Mouse (Mus musculus) bone marrow macrophage, adult 2 months (primary cell): Measurements from ENCODE around the gene Mrpl50. TPM values are rescaled to one million over a fixed set of nuclear protein-coding genes. Genes with fewer than 3 reads are reported as not detected.
A peak's percentile ranks its signal among the peaks of the same experiment; 100 is the strongest.
"Not testable (repeated sequence)": the region's sequence is repeated elsewhere in the genome, so short reads cannot be mapped to it uniquely, and the experiment has no call there.

ENCODE experiments used
- H3K27ac ChIP-seq: 2 replicates; pipeline ENCODE4 v1.5.1; 2012; ENCODE audit warnings: low read depth, low read length; ENCODE audit not compliant: insufficient read depth
- H3K4me1 ChIP-seq: 2 replicates; pipeline ENCODE4 v1.6.1; 2012; ENCODE audit warnings: low read length; ENCODE audit not compliant: control insufficient read depth, insufficient read depth
- H3K4me3 ChIP-seq: 2 replicates; pipeline ENCODE4 v1.5.1; 2012; ENCODE audit warnings: mild to moderate bottlenecking, low read length, moderate library complexity; ENCODE audit not compliant: insufficient read depth
- CTCF ChIP-seq: IDR thresholded peaks from 2 replicates; pipeline ENCODE4 v1.5.1; 2012; ENCODE audit warnings: low read depth, mild to moderate bottlenecking, low read length, moderate library complexity
- POLR2A ChIP-seq: IDR thresholded peaks from 2 replicates; pipeline ENCODE4 v1.6.1; 2012; ENCODE audit warnings: mild to moderate bottlenecking, low read depth, low read length, borderline replicate concordance
- polyA plus RNA-seq: library from polyadenylated mRNA; stranded (reverse); fragments of >200 nt; gene quantifications from 2 replicates; pipeline ENCODE4 v1.2.4, GENCODE M21; 2012; ENCODE audit not compliant: missing spikeins, insufficient read depth, insufficient read length

Gene Mrpl50
- polyA plus RNA-seq, 1 experiment: 20.3 TPM

DNA sequence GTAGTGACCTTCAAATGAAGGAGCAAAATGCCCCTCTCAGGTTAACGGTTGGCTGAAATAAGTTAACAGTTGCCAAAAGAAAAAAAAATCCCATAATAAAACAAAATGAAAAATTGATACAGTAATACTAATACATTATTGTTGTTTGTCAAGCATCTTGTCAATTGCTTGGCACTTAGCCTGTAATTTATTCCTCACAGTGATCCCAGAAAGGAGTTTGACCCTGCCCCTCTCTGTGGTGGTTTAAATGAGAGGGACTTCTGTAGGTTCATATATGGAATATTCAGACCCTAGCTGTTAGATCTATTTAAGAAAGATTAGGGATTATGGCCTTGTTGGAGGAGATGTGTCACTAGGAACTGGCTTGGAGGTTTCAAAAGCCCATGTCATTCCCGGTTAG lies 25.1 kb upstream of the Mrpl50 start:
- Histone ChIP-seq H3K27ac (no peak overlapping the region), H3K4me3 (no peak overlapping the region), H3K4me1 (no peaks in the 10 kb centered on the region)
- no peak for TF ChIP-seq POLR2A
- TF ChIP-seq CTCF: no peak

DNA sequence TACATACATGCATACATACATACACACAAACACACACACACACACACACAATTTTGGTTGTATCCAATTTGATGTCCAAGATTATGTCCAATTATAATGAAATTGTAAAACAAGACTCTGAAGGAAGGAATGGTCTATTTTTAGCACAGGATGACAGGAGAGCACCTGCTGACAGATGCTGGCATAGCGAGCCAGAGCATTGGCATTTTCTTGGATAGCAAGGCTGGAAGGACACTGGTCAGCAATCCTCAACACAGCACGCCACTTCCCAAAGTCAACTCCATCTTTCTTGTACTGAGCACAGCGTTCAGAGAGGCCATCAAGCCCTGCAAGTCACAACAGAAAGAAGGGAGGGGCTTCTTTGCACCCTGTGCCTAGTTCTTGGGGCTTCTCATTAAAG lies 20.1 kb upstream of the Mrpl50 start:
- TF ChIP-seq CTCF (no peak), POLR2A (no peak)
- no peak overlapping the region for H3K4me3 ChIP-seq
- no peak overlapping the region for H3K27ac ChIP-seq
- no peaks in the 10 kb centered on the region for H3K4me1 ChIP-seq

DNA sequence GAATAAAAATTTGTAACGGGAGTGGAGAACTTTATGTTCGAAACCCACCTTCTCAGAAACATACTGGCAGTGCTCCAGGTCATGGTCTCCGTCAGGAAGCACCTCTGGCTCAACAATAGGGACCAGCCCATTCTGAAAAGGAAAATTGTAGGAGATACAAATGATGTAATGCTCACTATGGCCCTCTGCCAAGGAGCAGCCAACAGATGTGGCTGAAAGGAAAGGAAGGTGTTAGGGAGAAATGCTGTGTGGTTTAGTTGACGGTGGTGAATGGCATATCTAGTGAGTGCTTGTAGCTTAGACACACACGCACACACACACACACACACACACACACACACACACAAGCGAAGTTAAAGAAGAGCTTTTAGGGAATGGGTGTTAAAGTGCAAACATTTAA lies 18.8 kb upstream of the Mrpl50 start:
- Histone ChIP-seq H3K27ac (no peak overlapping the region), H3K4me3 (no peak overlapping the region), H3K4me1 (no peaks in the 10 kb centered on the region)
- no peak for TF ChIP-seq CTCF
- no peak for TF ChIP-seq POLR2A

DNA sequence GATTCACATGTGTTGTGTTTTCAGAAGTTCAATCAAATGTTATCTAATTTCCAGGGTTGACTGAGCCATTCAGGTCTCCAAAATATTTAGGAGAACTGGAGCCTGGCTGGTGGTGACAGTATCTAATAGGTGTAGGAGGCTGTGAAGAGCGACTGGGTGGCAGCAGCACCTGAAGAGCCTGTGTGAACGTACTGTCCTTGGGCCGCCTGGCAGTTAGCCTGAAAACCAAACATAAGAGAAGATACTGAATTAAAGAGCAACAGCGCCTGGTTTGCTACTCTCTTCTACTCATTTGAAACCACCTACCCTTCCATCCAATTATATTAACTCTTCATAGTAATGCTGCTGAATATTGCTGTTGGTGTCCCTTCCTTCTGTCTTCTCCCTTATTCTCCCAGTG lies 15.8 kb upstream of the Mrpl50 start:
- no peak overlapping the region for H3K4me3 ChIP-seq
- H3K27ac ChIP-seq: no peak overlapping the region
- no peak for TF ChIP-seq POLR2A
- no peak for TF ChIP-seq CTCF
- no peaks in the 10 kb centered on the region for H3K4me1 ChIP-seq

DNA sequence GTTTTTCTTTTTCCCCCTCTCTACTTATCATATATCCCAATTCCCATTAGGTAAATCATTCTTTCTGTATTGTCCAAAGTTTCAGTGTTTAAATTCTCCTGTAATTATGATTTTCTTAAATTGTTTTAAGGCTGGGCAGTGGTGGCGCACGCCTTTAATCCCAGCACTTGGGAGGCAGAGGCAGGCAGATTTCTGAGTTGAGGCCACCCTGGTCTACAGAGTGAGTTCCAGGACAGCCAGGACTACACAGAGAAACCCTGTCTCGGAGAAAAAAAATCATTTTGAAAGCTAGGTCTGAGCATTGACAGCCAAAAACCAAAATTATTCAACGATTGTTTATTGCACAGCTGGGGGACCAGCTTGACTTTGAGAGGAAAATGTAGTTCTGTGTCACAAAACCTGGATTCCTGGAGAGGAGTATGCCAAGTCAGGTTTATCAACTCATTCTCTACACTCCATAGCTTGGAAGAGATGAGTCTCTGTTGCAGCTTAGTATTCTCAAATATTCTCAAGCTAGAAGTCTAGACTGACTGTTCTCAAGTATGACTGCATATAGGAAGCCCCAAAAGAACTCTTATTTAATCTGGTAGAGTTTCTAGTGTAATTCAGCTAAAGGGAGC lies 14.9 kb upstream of the Mrpl50 start:
- no peak overlapping the region for H3K27ac ChIP-seq
- no peak overlapping the region for H3K4me3 ChIP-seq
- no peaks in the 10 kb centered on the region for H3K4me1 ChIP-seq
- TF ChIP-seq CTCF (no peak), POLR2A (no peak)

DNA sequence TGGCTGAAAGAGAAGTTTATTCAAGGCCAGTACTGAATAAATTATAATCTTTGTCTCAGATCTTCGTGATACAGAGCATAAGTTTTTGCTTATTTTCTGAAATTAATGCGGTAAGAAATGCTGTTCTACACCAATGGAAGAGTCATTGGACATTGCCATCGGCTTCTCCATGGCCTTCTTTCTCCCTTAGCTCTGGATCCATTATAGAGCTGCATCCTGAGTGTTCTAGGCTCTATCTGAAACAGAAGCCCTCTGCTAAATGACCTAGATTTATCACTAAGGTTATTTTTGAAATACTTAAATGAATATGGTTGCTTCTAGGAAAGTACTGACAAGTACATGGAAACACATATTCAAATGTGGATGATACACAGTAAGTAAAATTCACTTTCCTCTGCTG lies 14.1 kb upstream of the Mrpl50 start:
- Histone ChIP-seq H3K4me1 (no peaks in the 10 kb centered on the region), H3K27ac (no peak overlapping the region), H3K4me3 (no peak overlapping the region)
- no peak for TF ChIP-seq CTCF
- no peak for TF ChIP-seq POLR2A

DNA sequence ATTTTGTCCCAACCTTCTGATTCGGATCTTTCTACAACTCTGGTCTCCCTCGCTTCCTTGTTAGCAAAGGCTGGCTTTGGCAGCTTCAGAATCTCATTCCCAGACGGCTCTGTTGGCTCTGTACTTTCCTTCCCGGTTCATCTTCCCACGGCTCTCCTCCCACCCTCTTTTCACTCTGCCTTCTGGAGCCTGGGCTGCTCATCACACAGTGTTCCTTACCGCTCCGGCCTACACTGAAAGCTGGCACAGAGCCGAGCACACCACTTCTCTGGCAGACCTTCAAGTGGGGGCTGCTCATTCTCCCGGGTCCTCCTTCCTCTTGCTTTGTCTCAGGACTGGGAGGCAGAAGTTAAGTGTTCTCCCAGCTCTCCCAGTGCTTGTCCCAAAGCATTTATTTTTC lies 1.7 kb upstream of the Mrpl50 start:
- H3K27ac ChIP-seq: no peak overlapping the region
- peaks cover 14% of the 10 kb centered on the region for H3K4me1 ChIP-seq
- TF ChIP-seq POLR2A (no peak), CTCF (no peak)
- H3K4me3 ChIP-seq: no peak overlapping the region

DNA sequence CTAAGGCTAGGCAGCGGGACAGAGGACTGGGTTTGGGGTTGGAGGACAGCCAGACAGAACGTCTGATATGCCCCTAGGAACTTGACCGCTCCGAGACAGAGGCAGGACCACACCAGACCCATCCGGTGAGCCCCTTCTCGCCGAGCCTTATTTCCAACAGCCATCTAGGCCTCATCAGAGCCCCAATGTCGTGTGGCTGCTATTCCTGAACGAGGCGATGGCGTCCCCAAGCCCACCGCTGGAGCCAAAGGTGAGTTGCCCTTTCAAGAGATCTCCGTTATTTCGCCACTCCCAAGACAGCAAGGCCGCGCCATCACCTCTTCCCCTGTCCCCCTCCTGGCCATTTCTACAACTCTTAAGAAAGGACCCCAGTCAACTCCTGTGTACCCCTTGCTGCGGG lies 453 bp upstream of the Mrpl50 start:
- no peak for TF ChIP-seq POLR2A
- no peak; the same call in 1 of the 2 replicates for TF ChIP-seq CTCF
- Histone ChIP-seq H3K4me1 (peaks cover 14% of the 10 kb centered on the region), H3K4me3 (peak overlapping the region; percentile 98), H3K27ac (no peak overlapping the region)

DNA sequence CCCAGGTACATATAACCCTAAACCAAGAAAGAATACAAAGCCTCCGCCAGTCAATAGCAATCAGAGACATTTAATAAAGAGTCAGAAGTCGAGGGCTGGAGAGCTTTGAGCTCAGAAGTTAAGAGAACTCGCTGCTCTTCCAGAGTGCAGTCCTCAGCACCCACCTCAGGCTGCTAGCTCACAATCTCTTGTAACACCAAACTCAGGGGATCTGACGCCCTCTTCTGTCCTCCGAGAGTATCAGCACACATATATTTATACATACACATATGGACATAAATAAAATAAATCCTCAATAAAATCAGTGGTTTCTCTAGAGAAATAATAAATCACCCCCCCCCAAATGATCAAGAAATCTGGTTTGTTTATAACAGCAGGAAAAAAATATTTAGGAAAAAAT lies 1.4 kb downstream of the Mrpl50 start:
- Histone ChIP-seq H3K27ac (no peak overlapping the region), H3K4me1 (peaks cover 14% of the 10 kb centered on the region), H3K4me3 (peak overlapping the region; percentile 42)
- TF ChIP-seq CTCF (peak; percentile 42; the same call in 1 of the 2 replicates), POLR2A (no peak)

DNA sequence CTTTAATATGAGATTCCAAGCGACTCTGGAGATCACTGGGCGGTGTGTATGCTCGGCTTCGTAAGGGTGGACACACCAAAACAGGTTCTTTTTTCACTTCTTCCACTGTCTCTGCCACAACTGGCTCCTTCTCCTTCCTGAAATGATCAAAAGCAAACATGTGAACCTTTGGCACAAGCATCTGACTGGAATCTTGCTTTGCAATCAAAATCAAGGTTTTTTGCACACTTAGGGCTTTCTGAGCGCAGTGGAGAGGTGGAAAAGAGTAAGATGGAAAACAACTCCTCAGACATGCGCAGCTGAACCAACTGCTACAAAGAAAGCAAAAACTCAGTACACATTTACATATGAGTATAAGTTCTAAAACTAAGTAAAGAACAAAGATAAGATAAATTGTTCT lies 6.5 kb downstream of the Mrpl50 start:
- no peak for TF ChIP-seq POLR2A
- TF ChIP-seq CTCF: no peak
- H3K4me3 ChIP-seq: no peak overlapping the region
- peaks cover 8% of the 10 kb centered on the region for H3K4me1 ChIP-seq
- H3K27ac ChIP-seq: no peak overlapping the region

DNA sequence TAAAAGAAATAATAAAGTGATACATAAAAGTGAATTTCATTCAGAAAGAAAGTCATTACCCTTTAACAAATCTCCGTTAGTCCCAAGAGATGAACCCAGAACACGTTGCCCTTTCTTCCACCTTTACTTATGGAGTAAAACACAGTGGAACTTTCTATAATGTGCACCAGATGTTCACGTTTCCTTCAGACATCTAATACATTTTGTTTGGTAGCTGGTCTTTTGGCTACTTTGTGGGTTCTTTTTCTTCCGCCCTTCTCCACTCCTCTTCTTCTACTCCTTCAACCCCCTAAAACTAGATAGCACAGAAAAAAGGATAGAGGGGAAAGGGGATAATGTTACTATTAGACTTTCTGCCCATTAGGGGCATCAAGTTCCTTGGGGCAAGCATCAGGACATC lies 8.3 kb downstream of the Mrpl50 start:
- H3K27ac ChIP-seq: no peak overlapping the region
- H3K4me3 ChIP-seq: no peak overlapping the region
- TF ChIP-seq POLR2A (no peak), CTCF (no peak)

DNA sequence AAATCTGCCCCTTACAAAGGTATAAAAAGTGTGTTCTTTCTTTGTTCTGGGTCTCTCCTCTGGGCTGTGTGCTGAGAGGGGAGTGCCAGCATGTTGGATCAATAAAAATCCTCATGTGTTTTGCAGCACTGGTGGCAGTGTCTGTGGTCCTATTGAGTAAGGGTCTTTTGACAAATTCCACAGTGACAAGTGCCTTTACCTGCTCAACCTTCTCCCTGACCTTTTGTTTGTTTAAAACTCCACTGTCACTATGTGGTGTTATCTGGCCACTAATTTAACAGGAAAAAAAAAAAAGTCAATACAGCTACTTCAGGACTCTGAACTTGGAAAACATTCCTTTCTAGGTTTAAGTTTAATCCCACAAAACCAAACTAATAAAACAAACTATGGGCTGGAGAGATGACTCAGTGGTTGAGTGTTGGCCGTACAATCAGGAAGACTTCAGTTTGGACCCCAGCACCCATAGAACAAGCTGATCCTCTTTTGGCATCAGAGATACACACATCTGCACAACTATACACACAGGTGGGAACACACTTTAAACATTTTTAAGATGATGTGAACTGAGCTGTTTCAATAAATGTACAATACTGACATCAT lies 10.6 kb downstream of the Mrpl50 start:
- H3K4me3 ChIP-seq, H3K4me1 ChIP-seq, H3K27ac ChIP-seq: not testable (repeated sequence)

More for the DNA sequence above, 8.3 kb downstream of the Mrpl50 start:
- no peaks in the 10 kb centered on the region for H3K4me1 ChIP-seq
